Mouse (Mus musculus): ENCODE results near the gene Spns2.
"Not testable (repeated sequence)": the region's sequence is repeated elsewhere in the genome, so short reads cannot be mapped to it uniquely, and the experiment has no call there.

The Spns2 gene

DNA sequence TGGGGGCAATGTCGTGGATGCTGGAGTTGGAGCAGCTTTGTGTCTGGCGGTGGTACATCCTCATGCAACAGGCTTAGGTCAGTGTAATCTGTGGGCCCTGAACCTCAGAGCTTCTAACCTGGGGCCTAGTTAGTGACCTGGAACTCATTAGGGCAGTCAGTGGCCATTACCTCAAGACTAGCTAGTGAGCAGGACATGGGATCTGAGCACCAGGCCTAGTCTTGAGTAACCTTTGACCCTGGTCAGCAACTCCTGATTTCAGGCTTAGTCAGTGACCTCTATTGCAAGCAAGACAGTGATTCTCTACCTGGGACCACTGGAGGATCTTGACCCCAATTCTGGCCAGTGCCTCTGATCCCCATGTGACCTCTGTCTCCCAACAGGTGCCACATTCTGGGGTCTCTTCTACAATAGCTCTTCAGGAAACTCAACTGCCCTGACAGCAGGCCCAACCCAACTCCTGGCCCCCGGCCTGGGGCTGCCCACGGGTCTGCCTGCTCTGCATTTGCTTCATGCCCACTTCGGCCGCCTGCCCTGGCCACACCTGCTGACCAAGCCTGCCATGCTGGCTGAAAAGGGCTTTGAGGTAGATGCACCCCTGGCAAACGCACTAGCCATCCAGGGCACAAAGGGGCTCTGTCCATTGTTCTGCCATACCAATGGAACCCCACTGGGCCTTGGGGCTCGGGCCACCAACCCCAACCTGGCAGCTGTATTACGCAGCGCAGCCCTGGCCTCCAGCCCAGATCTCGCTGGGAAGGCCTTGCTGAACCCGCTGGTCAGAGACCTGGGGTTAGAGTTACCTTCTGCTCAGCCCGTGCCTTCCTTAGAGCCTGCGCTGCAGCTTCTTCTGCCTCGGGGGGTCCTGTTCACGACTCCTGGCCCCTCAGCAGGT is 52.7 kb downstream of the Spns2 start:
- DNase-seq (ENCODE audit: low read depth, low spot score): no peak

DNA sequence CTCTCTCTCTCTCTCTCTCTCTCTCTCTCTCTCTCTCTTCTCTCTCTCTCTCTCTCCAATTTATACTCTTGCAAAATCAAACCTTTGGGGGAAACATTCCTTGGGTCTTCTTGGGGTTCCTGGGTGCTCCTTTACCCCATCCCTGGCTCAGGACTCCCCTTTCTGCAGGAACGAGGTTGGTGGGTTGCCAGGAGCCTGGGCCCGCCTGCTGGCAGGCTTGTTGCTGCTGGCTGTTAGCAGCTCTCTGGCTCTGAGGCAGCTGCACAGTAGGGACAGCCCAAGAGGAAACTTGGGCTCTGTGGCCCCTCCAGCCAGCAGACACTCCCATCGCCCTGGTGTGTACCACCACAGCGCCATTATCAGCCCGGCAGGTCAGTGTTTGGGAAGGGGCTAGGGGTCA is 53.4 kb downstream of the Spns2 start:
- no peak for DNase-seq (ENCODE audit: low read depth, low spot score)

DNA sequence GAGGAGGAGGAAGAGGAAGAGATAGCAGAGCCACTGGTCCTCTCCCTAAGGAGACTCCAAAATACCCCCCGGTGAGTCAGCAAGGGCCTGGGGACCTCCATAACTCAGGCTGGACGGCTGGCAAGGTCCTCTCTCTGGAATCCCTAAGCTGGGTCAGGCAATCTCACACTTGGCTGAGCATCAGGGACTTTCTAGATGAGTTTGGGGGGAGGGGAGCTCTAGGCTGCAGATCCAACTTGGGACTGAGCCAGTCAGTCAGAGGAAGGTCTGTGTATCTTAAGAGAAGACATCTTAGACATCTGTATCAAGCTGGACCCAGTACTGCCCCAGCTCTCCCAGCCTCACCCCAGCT is 54.0 kb downstream of the Spns2 start:
- DNase-seq (ENCODE audit: low read depth, low spot score): no peak

DNA sequence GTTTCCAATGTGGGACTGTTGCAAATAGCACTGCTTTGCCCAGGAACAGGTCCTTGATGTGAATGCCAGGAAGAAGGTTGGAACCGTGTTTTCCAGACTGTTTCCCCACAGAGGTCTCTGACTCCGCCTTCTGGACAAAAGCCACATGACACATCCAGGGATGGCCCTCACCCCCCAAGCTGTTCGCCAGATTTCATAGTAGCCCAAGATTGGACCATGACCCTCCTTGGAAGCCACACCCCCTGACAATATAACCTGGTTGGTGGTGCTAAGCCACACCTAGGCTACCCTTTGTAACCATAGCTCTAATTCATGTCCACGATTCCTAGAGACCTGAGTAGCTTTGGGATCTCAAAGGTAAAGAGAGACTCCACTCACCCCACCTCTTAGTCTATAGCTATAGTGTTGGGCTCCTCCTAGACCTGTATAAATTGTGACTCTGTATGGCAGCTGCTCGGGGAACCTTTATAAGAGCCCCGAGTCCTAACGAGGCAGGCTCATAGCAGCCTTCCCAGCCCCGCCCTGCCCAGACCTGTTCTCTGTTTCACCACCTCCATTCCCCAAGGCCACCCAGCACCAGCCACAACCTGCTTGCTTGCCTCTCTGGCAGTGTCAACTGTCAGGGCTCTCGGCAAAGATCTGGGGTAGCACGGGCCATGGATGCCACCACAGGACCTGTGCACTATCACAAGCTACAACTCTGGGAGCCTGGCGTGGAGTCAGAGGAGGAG is 54.6 kb downstream of the Spns2 start, which contains the start of gene Ggt6:
TSS of gene Ggt6 (plus strand) at position 564 of the 731 bp plus-strand sequence.
- DNase-seq (ENCODE audit: low read depth, low spot score): no peak

DNA sequence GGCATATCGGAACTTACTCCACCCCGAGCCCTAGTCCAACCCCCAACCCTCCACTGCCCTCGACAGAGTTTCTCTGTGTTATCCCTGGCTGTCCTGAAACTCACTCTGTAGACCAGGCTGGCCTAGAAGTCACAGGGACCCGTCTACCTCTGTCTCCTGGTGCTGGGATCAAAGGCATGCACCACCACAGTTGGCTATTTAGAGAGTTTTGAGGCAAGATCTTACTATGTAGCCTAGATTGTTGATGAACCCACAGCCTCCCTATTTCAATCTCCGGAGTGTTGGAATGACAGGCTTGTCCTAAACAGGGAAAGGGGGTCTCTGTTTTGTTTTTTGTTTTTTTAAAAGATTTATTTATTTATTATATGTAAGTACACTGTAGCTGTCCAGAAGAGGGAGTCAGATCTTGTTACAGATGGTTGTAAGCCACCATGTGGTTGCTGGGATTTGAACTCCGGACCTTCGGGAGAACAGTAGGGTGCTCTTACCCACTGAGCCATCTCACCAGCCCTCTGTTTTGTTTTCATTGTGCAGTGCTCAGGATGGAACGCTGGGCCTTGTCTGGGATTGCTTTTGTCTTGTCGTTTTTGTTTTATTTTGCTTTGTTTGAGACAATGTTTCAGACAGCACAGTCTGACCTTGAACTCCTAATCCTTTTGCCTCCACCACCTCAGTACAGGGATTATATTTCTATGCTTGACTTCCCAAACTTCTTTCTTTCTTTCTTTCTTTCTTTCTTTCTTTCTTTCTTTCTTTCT is 59.2 kb downstream of the Spns2 start:
- not testable (repeated sequence) for DNase-seq (ENCODE audit: low read depth, low spot score)

DNA sequence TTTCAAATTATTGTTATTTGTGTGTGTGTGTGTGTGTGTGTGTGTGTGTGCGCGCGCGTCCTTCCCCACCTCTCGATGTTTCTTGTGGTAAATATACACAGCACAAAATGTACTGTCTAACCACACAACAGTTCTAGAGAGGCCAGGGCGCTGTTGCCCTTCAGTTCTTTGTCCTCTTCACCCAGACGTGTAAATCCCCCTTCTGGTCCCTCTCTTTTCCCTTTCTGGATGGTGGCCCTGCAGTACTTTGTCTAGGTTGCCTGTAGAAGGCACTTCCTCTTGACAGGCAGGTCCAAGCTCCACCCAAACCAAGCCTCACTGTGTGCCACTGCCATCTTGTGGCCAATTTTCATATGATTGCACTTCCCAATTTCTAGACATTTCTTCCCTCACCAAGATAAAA is 60.4 kb downstream of the Spns2 start:
- peak; percentile 73 for DNase-seq (ENCODE audit: low read depth, low spot score)

DNA sequence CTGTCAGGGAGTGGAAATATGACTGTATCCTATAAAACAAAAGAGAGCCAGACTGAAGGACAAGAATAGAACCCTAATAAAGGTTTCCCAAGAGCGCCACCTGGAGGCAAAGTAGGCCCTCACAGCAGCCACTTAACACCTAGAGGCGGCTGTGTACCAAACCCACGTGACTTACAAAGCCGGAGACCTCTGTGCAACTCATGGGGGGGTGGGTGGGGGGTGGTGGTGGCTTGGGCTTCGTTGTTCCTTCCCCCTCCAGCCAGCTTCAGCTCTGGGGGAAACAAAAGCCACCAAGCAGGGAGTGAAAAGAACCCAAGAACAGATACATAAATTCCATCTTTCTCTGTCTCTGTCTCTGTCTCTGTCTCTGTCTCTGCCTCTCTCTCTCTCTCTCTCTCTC is 61.0 kb downstream of the Spns2 start:
- peak; percentile 78 for DNase-seq (ENCODE audit: low read depth, low spot score)

DNA sequence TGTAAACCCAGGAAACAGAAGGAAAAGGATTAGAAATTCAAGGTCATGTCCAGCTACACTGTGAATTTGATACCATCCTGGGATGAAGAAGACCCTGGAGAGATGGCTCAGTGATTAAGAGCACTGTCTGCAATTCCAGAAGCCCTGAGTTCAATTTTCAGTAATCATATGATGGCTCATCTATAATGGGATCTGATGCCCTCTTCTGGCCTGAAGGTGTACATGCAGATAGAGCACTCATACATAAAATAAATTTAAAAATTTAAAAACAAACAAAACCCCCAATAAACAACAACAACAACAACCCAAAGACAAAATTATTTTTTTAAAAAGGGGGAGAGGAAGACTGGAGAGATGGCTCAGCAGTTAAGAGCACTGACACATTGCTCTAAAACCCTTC is 62.8 kb downstream of the Spns2 start:
- DNase-seq (ENCODE audit: low read depth, low spot score): no peak

DNA sequence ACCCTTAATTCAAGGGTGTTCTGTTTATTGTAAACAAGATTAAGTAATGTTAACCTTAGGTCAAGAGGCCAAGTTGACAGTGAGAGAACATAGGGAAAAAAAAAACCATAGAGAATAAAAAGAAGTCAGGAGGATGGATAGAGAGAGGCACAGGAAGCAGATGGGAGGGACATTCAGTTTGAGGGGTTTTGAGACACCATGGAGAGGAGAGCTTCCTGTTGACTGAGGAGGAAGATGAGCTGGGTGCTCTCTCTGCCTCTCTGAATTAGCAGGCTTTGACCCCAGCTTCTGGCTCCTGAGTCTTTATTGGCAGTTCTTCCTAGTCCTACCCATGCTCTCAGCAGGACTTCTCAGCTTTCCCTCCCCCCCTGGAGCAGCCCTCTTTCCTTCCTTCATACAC is 64.5 kb downstream of the Spns2 start:
- DNase-seq (ENCODE audit: low read depth, low spot score): no peak

DNA sequence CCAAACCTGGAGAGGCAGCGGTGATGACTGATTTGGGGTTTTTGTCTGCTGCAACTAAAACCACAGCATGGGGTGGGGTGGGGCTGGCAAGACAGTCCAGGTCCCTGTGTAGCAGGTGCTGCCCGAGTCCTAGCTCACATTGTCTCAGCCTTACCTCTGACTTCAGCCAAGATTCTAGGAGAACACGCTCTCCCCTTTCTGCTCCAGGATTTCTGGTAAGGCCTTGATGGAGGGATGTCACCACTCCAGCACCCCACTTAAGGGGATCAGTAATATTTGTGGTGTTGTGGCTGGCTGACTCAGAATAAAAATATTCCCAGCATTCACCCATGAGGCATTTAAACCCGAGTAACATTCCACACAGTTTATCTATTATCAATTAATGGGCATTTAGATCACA is 66.0 kb downstream of the Spns2 start:
- DNase-seq (ENCODE audit: low read depth, low spot score): no peak

DNA sequence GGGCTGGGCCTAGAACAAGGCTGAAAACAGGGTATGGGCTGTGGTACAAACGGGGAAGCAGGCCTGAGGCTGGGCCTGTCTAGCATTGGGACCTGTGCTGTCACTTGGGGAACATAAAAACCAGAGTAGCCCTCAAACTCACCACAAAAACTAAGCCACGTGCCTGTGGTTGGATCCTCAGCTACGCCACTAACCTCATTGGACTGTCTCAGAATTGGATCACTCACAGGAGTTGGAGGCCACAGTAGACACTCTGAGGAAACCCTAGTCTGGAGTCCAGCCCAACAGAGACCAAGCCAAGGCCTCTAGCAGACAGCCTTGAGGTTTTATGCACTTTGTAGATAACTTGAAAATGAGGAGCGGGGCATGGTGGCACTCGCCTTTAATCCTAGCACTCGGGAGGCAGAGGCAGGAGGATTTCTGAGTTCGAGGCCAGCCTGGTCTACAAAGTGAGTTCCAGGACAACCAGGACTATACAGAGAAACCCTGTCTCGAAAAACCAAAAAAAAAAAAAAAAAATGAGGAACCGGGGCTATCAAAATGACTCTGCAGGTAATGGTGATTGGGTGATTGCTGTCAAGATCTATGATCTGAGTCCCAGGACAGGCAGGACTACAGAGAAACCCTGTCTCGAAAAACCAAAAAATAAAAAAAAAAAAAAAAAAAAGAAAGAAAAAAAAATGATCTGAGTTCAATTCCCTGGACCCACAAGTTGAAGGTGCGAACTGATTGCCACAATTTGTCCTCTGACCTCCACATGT is 68.0 kb downstream of the Spns2 start:
- DNase-seq (ENCODE audit: low read depth, low spot score): no peak

DNA sequence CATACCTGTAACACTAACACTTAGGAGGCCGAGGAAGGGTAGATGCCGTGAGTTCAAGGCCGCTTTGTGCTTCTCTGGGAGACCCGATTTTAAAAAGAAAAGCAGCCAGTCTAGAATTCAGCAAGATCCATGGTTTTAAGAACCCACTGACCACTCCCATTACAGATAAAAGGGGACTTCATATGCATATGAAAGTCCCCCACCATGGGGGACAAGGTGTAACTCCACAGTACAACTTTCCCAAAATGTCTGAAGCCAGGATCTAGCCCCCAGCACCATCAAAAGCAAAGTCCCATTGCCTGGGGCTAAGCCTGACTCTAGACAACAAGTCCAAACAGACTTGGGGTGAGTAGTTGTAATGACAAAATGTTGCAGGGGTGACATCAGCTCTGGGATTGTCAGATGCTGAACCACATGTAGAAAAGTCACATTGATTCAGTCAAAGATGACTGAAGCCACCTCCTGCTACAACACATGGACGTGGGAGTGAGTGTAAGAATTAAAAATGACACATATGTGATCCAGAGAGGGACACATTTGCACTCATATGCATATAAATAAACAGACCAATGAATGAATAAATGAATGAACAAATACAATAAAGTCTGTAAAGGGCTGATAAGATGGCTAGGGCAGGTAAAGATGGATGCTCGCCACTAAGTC is 69.1 kb downstream of the Spns2 start:
- DNase-seq (ENCODE audit: low read depth, low spot score): no peak

DNA sequence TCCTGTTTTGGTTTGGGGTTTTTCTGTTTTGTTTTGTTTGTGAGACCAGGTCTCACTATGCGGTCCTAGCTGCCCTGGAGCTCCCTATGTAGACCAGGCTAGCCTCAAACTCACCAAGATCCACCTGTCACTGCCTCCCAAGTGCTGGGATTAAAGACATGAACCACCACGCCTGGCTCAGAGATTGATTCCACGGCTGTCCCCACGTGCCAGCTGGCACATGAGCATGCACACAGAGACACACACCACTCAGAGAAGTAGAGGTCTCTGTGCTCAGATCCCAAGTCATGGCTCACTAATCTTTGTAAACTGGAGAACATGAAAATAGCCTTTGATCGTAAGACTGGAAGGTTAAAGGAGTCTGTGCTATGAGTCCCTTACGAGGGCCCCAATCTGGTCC is 70.7 kb downstream of the Spns2 start:
- no peak for DNase-seq (ENCODE audit: low read depth, low spot score)

DNA sequence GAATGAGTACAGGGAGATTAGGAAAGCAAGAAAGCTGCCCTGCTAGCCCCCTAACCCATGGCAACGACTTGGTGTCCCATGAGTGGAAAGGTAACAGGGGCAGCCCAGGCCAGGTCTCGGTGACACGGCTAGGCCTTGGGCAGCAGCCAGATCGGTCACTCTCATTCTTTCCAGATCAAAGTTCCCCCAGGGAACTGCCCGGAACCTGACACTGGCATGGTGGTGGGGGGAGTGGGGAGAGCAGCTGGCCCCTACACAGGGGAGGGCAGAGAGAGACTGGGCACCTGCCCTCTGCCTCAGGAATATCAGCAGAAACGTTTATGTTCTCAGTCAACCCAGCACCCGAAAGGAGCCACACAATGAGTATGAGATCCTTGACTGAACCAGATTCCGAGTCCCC is 71.5 kb downstream of the Spns2 start:
- peak; percentile 89 for DNase-seq (ENCODE audit: low read depth, low spot score)

DNA sequence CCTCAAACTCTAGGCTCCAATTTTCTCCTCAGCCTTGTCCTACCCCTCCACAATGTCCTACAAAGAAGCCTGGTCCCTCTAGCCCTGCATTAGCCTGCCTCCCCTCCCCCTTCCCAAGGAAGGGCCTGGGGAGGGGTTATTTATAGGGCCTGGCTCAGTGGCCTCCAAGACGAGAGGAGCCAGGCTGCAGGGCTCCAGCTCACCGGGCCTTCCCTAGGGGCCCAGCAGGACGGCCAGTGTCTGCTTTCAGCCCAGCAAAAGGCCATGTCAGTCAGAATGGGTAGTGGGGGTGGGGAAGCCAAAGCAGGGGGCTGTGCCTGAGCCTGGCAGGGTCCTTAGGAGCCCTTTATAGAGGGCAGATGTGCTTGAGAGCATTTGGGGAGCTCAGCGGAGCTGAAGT is 72.3 kb downstream of the Spns2 start:
- DNase-seq (ENCODE audit: low read depth, low spot score): peak; percentile 94

DNA sequence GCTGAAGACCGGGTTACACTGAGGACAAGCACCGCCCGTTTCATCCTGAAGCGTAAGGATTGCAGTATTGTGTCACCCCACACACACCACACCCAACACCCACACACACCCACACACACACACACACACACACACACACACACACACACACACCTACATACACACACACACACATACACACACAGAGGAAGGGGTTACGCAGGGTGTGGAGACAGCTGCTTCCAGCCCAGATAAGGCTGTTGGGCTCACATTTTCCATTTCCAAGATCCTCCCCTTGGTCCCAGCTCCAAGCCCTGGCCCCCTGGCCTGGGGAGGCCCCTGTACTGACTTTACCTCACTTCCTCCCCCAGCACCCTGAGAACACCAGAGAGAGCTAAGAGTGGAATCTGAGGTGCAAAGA is 73.0 kb downstream of the Spns2 start:
- no peak for DNase-seq (ENCODE audit: low read depth, low spot score)

DNA sequence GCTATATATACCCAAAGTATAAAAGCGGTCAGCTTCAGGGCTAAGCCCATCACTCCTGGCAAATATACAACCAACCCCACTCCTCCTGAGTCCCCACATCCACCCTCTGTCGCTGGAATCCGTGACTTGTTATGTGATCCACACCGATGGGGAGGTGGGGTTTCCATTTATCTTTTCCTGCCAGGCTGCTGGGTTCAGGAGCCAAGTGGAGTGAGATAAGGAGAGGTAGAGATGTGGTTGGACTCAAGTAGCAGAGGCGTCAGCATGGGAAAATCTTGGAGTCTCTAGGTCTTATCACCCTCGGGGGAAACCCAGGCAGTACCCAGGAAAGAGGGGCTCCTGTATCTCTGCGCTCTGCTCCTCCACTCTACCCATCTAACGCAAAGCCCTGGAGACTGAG is 74.5 kb downstream of the Spns2 start:
- DNase-seq (ENCODE audit: low read depth, low spot score): no peak

DNA sequence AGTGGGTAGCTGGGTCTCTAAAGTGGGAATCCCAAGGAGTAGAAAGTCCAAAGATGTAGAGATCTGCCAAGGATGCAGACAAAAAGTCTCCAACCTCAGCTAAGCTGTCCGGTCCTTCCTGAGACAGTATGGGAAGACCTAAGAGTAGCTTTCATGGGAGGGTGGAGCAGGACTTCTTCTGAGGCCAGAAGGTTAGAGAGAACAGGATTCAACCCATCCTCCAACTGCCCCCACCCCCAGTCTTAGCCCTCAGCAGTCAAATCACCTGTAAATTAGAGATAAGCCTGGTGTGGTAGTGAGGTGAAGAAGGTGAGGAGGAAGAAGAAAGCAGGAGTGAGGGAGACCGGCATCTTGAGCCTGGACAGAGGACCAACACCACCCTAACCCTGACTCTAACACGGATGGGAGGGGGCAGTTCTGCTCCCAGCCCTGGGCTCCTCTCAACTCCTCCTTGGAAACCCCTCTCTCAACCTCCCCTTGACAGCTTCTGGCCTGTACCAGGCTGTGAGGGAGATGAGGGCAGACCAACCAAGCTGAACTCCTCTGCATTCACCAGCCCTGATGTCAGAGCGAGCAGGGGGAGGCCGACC is 76.0 kb downstream of the Spns2 start:
- DNase-seq (ENCODE audit: low read depth, low spot score): no peak

DNA sequence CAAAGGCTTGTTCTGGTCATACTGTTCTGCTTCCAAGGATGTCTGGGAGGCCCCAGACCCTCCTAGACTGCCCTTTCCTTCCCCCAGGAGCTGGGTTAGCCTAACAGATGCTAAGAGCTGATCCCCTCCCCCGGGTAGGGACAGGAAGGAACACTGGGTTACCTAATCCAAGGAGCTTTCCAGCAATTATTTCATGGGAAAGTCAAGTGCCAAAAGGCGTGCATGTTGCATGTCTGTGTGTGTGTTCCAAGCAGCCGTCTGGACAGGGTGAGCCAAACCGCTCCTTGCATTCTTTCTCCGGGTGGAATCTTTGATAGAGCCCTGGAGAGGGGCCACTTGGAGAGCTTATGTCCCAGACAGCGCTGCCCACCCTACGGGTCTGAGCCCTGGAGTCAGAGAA is 76.7 kb downstream of the Spns2 start:
- no peak for DNase-seq (ENCODE audit: low read depth, low spot score)

DNA sequence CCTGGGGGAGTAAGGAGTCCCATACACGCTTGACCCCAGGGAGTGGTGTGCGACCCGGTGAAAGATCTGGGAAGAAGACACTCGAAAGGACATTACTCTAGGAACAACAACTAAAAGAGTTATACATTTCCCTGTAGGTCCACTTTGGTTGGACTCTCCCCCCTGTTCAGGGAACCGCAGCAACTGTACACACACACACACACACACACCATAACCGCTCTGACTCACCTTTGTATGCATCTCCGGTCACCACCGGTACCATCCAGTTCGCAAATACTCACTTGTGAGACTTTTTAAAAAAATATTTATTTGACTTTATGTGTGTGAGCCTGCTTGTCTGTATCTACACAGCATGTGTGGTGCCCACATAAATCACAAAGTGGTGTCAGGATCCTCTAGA is 77.8 kb downstream of the Spns2 start:
- no peak for DNase-seq (ENCODE audit: low read depth, low spot score)

Data from skeletal muscle tissue, adult 2 months (tissue).